Mouse (Mus musculus) E14TG2a.4 (cell line): ENCODE measurements at regions not wholly inside any gene's neighbourhood (a gene's known extent, or its start where the extent isn't known, plus 50 kb on each side); places are given as distances from the start of the nearest gene placed in this dataset.
"Not testable (repeated sequence)": the region's sequence is repeated elsewhere in the genome, so short reads cannot be mapped to it uniquely, and the experiment has no call there.

Experiments
- CTCF ChIP-seq: conservative IDR thresholded peaks from 2 replicates; pipeline ENCODE4 v1.5.1; 2014; ENCODE audit warnings: low read length
- NANOG ChIP-seq: IDR thresholded peaks from 2 replicates; pipeline ENCODE4 v1.6.1; 2014; ENCODE audit warnings: borderline replicate concordance, low read length, mixed read lengths
- POU5F1 ChIP-seq: IDR thresholded peaks from 2 replicates; pipeline ENCODE4 v1.6.1; 2014; ENCODE audit warnings: low read length, borderline replicate concordance

GRCm38 (mm10) chr1:7405651-7406050, 2598.0 kb downstream of the Gm37988 start:
- TF ChIP-seq CTCF, NANOG, POU5F1: not testable (repeated sequence)
